In the genomic region with DNA sequence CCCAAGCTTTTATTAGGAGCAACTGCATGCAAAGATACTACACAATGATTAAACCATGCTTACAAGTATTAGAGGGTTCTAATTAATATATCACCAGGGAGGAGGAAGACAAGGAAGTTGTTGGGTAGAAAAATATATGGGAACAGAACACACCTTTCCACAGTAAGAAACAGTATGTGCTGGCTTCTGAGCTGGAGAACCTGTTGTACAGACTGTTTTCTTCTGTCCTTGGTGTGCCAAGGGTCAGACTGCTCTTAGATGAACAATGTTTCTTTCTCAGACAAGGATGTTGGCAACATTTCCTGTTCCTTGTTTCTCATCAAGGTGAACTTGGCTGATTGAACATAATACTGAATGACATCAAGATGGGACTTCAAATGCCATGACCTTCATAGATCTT, we compare ENCODE assay signal across 19 mouse cellular contexts. TPM values are rescaled to one million over a fixed set of nuclear protein-coding genes. Genes with fewer than 3 reads are reported as not detected.
DNase-seq lines count a peak whose midpoint lies in the region; ATAC-seq and TF ChIP-seq lines count a peak whose summit lies in the region.
"Had no signal": no experiment of that assay in that cellular context is flagged by ENCODE, and none has a peak within 500 bp of the region (broad histone marks: within the 10 kb centered on the region; RNA-seq: fewer than 3 reads in every experiment).

No protein-coding gene starts in this region.

- H3K9me3 ChIP-seq in kidney, embryonic 14.5 days (ENCODE audit: control insufficient read depth, low read length), result no peaks in the 10 kb centered on the region
- H3K9me3 ChIP-seq in intestine, postnatal 0 days (ENCODE audit: control insufficient read depth), result no peaks in the 10 kb centered on the region
- H3K9me3 ChIP-seq: embryonic facial prominence, embryonic 10.5 days; embryonic facial prominence, embryonic 12.5 days; forebrain, embryonic 13.5 days; forebrain, embryonic 15.5 days had no signal

- ATAC-seq in kidney, embryonic 14.5 days (ENCODE audit: low FRiP score, low TSS enrichment), result no peak
- ATAC-seq in intestine, postnatal 0 days, result peak; percentile 89
- ATAC-seq: forebrain, embryonic 13.5 days; forebrain, embryonic 15.5 days had no signal

- no peak for TF ChIP-seq CTCF in kidney, adult 2 months (conservative IDR thresholded peaks at IDR 0.05; ENCODE audit: insufficient read depth, insufficient read length, low read depth, low read length)
- TF ChIP-seq CTCF in intestine, postnatal 0 days (IDR thresholded peaks at IDR 0.05; ENCODE audit: low read depth), result no peak
- TF ChIP-seq CTCF in small intestine, adult 2 months (IDR thresholded peaks at IDR 0.05; ENCODE audit: extremely low read depth, insufficient read length, insufficient replicate concordance, low read depth, low read length), result no peak

- peak; percentile 4 for DNase-seq in kidney, adult 2 months
- DNase-seq in layer of hippocampus, postnatal 10 days (ENCODE audit: low spot score in 2 of 2), result no peak
- no peak for DNase-seq in adrenal gland, postnatal 36 days
- DNase-seq: adrenal gland, adult 2 months; adrenal gland, postnatal 10 days; adrenal gland, postnatal 25 days; cerebellum, adult 11-12 months; cerebellum, adult 2 months; cerebellum, adult 9-10 months; cerebellum, postnatal 10 days; cerebellum, postnatal 25 days had no signal

- no peak overlapping the region for H3K4me3 ChIP-seq in kidney, adult 2 months (ENCODE audit: insufficient read depth, low read depth, low read length)
- H3K4me3 ChIP-seq in kidney, embryonic 14.5 days (ENCODE audit: low read length), result no peak overlapping the region
- H3K4me3 ChIP-seq in intestine, postnatal 0 days (ENCODE audit: low read depth, low read length), result no peak overlapping the region
- H3K4me3 ChIP-seq in small intestine, adult 2 months (ENCODE audit: low read depth, low read length), result no peak overlapping the region
- H3K4me3 ChIP-seq: embryonic facial prominence, embryonic 10.5 days; embryonic facial prominence, embryonic 12.5 days; forebrain, embryonic 13.5 days; forebrain, embryonic 15.5 days had no signal

- no peak overlapping the region; the same call in 1 of the 2 replicates for H3K27ac ChIP-seq in kidney, adult 2 months (ENCODE audit: insufficient read depth, low read depth, low read length)
- H3K27ac ChIP-seq in kidney, embryonic 14.5 days (ENCODE audit: low read depth, low read length), result no peak overlapping the region
- no peak overlapping the region for H3K27ac ChIP-seq in intestine, postnatal 0 days (ENCODE audit: low read depth, low read length)
- H3K27ac ChIP-seq in small intestine, adult 2 months (ENCODE audit: insufficient read depth, low read depth, low read length), result peak overlapping the region; percentile 70
- H3K27ac ChIP-seq: embryonic facial prominence, embryonic 10.5 days; embryonic facial prominence, embryonic 12.5 days; forebrain, embryonic 13.5 days; forebrain, embryonic 15.5 days had no signal

- H3K27me3 ChIP-seq in kidney, adult 2 months (replicated peaks; ENCODE audit: control insufficient read depth, insufficient read depth, low read length), result no peaks in the 10 kb centered on the region
- no peaks in the 10 kb centered on the region for H3K27me3 ChIP-seq in kidney, embryonic 14.5 days (ENCODE audit: control insufficient read depth, insufficient read depth, low read length)
- H3K27me3 ChIP-seq in intestine, postnatal 0 days (replicated peaks; ENCODE audit: control insufficient read depth, insufficient read depth, low read length), result no peaks in the 10 kb centered on the region
- H3K27me3 ChIP-seq in small intestine, adult 2 months (ENCODE audit: control insufficient read depth, insufficient read depth, low read length), result no peaks in the 10 kb centered on the region
- H3K27me3 ChIP-seq: embryonic facial prominence, embryonic 12.5 days; forebrain, embryonic 13.5 days; forebrain, embryonic 15.5 days had no signal

- H3K9ac ChIP-seq in kidney, embryonic 14.5 days (ENCODE audit: low read depth, low read length), result no peak overlapping the region
- H3K9ac ChIP-seq in intestine, postnatal 0 days (ENCODE audit: low read depth, low read length), result no peak overlapping the region
- H3K9ac ChIP-seq: embryonic facial prominence, embryonic 12.5 days; forebrain, embryonic 13.5 days; forebrain, embryonic 15.5 days had no signal

- no peak overlapping the region for H3K4me2 ChIP-seq in kidney, embryonic 14.5 days (replicated peaks; ENCODE audit: low read depth, low read length)
- H3K4me2 ChIP-seq in intestine, postnatal 0 days (replicated peaks; ENCODE audit: low read depth), result no peak overlapping the region
- H3K4me2 ChIP-seq: embryonic facial prominence, embryonic 12.5 days; forebrain, embryonic 13.5 days; forebrain, embryonic 15.5 days had no signal

- H3K4me1 ChIP-seq in kidney, adult 2 months (ENCODE audit: control insufficient read depth, insufficient read depth, low read length), result no peaks in the 10 kb centered on the region; the same call in 1 of the 2 replicates
- H3K4me1 ChIP-seq in kidney, embryonic 14.5 days (ENCODE audit: control insufficient read depth, insufficient read depth, low read length), result no peaks in the 10 kb centered on the region
- H3K4me1 ChIP-seq in intestine, postnatal 0 days (replicated peaks; ENCODE audit: control insufficient read depth, insufficient read depth, low read length), result no peaks in the 10 kb centered on the region
- peaks cover 3% of the 10 kb centered on the region; the same call in 1 of the 2 replicates for H3K4me1 ChIP-seq in small intestine, adult 2 months (ENCODE audit: control insufficient read depth, insufficient read depth, insufficient read length, low read length)
- H3K4me1 ChIP-seq: embryonic facial prominence, embryonic 10.5 days; embryonic facial prominence, embryonic 12.5 days; forebrain, embryonic 13.5 days; forebrain, embryonic 15.5 days had no signal

- no peaks in the 10 kb centered on the region for H3K36me3 ChIP-seq in kidney, adult 2 months (ENCODE audit: control insufficient read depth, insufficient read depth, low read length)
- H3K36me3 ChIP-seq in kidney, embryonic 14.5 days (ENCODE audit: control insufficient read depth, insufficient read depth, low read length), result no peaks in the 10 kb centered on the region
- H3K36me3 ChIP-seq in intestine, postnatal 0 days (ENCODE audit: control insufficient read depth, insufficient read depth), result no peaks in the 10 kb centered on the region
- no peaks in the 10 kb centered on the region for H3K36me3 ChIP-seq in small intestine, adult 2 months (ENCODE audit: control insufficient read depth, insufficient read depth, low read length)
- H3K36me3 ChIP-seq: embryonic facial prominence, embryonic 10.5 days; embryonic facial prominence, embryonic 12.5 days; forebrain, embryonic 15.5 days had no signal

- no peak for TF ChIP-seq POLR2A in kidney, adult 2 months (IDR thresholded peaks at IDR 0.05; ENCODE audit: low read depth, low read length)
- TF ChIP-seq POLR2A in small intestine, adult 2 months (IDR thresholded peaks at IDR 0.05; ENCODE audit: low read depth, low read length), result no peak

RNA-seq across cellular contexts. Expression of a gene that starts 50.4 kb away (rescaled TPM):
- polyA plus RNA-seq in kidney, adult 2 months (2012; rRNA removed), result 17.1 and 17.7 TPM in 2 replicates
- polyA plus RNA-seq in kidney, embryonic 14.5 days (2014; fragmentation: Nextera tagmentation; extraction: Ambion mirVana), result 0.89 and 1.2 TPM in 2 replicates
- 2.4 and 2.7 TPM in 2 replicates for polyA plus RNA-seq in intestine, postnatal 0 days (2015; fragmentation: Nextera tagmentation; extraction: Ambion mirVana)
- 2.0 and 4.0 TPM in 2 replicates for polyA plus RNA-seq in small intestine, adult 2 months (2012; rRNA removed)
- 1 to 10 TPM; 3.7 to 4.3 TPM for total RNA-seq in layer of hippocampus, postnatal 10 days (2021)
- total RNA-seq in adrenal gland, postnatal 36 days (2021), result 1 to 10 TPM; 1.3 to 1.5 TPM
- total RNA-seq: MEL had no signal

RNA-seq across cellular contexts. Expression of a gene that starts 51.8 kb away (rescaled TPM):
- 7.2 and 10.7 TPM in 2 replicates for polyA plus RNA-seq in kidney, adult 2 months (2012; rRNA removed)
- 3.9 and 4.6 TPM in 2 replicates for polyA plus RNA-seq in kidney, embryonic 14.5 days (2014; fragmentation: Nextera tagmentation; extraction: Ambion mirVana)
- 2.3 TPM in 2 replicates for polyA plus RNA-seq in intestine, postnatal 0 days (2015; fragmentation: Nextera tagmentation; extraction: Ambion mirVana)
- 2.2 and 3.3 TPM in 2 replicates for polyA plus RNA-seq in small intestine, adult 2 months (2012; rRNA removed)
- total RNA-seq in layer of hippocampus, postnatal 10 days (2021), result 10 to 100 TPM; 25.1 TPM
- total RNA-seq in adrenal gland, postnatal 36 days (2021), result 10 to 100 TPM; 10.4 to 10.6 TPM
- total RNA-seq: MEL had no signal
